Mouse (Mus musculus) hindbrain, embryonic 10.5 days (tissue): ENCODE results near the gene Serpina1e. TPM values are rescaled to one million over a fixed set of nuclear protein-coding genes. Genes with fewer than 3 reads are reported as not detected.
A peak's percentile ranks its signal among the peaks of the same experiment; 100 is the strongest.
"Not testable (repeated sequence)": the region's sequence is repeated elsewhere in the genome, so short reads cannot be mapped to it uniquely, and the experiment has no call there.

Experiments
- DNase-seq: peaks from one replicate; pipeline ENCODE4 v3.0.0-alpha.2; 2017; ENCODE audit warnings: low spot score
- H3K27ac ChIP-seq: fragments of 300-500 bp; sonication (generic); 2 replicates; pipeline ENCODE4 v1.5.1; 2016; ENCODE audit warnings: mild to moderate bottlenecking, moderate library complexity
- H3K27me3 ChIP-seq: fragments of 300-500 bp; sonication (generic); 2 replicates; pipeline ENCODE4 v1.6.1; 2016; ENCODE audit warnings: mild to moderate bottlenecking; ENCODE audit not compliant: poor library complexity, insufficient read depth, severe bottlenecking
- H3K36me3 ChIP-seq: fragments of 300-500 bp; sonication (generic); 2 replicates; pipeline ENCODE4 v1.6.1; 2016; ENCODE audit warnings: mild to moderate bottlenecking, moderate library complexity
- H3K4me1 ChIP-seq: fragments of 300-500 bp; sonication (generic); replicated peaks from 2 replicates; pipeline ENCODE4 v1.6.1; 2016; ENCODE audit warnings: mild to moderate bottlenecking
- H3K4me3 ChIP-seq: fragments of 300-500 bp; sonication (generic); 2 replicates; pipeline ENCODE4 v1.5.1; 2016; ENCODE audit warnings: mild to moderate bottlenecking, moderate library complexity
- H3K9me3 ChIP-seq: fragments of 300-500 bp; sonication (generic); 2 replicates; pipeline ENCODE4 v1.6.1; 2016; ENCODE audit warnings: mild to moderate bottlenecking, moderate library complexity
- WGBS: fragments of 180-500 bp; shearing (Covaris S2); methylation state at CpG from one replicate; pipeline ENCODE4 v1.1.7; 2016; 5-methylcytosine and 5-hydroxymethylcytosine counted together
- polyA plus RNA-seq: library from polyadenylated mRNA; unstranded; fragments of >200 nt; fragmentation: Nextera tagmentation; extraction: Ambion mirVana; gene quantifications from 2 replicates; pipeline ENCODE4 v1.2.1, GENCODE M21; 2016

Gene Serpina1e
- polyA plus RNA-seq, 1 experiment from 2014 or later, result not detected

DNA sequence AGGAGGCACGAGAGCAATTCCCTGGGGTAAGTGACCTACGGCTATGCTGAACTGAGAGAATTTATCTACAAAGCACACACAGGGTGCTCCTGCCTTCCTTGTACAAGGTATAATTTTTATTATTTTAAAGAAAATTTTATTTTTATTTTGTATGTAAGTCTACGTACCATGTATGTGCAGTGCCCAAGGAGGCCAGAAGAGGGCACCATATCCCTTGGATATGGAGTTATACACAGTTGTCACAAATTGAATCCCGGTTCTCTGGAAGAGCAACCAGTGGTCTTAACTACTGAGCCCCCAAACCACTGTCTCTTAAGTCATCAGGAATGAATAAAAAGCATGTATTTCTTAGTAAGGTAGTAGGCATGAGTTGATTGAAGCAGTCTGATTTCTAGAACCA lies 26.2 kb upstream of the Serpina1e start:
- Histone ChIP-seq H3K4me1 (no peaks in the 10 kb centered on the region), H3K36me3 (no peaks in the 10 kb centered on the region), H3K9me3 (no peaks in the 10 kb centered on the region), H3K4me3 (no peak overlapping the region), H3K27me3 (no peaks in the 10 kb centered on the region), H3K27ac (no peak overlapping the region)
- WGBS, result 62% methylated on average over 4 of the region's 4 CpGs
- DNase-seq, result peak; percentile 43

DNA sequence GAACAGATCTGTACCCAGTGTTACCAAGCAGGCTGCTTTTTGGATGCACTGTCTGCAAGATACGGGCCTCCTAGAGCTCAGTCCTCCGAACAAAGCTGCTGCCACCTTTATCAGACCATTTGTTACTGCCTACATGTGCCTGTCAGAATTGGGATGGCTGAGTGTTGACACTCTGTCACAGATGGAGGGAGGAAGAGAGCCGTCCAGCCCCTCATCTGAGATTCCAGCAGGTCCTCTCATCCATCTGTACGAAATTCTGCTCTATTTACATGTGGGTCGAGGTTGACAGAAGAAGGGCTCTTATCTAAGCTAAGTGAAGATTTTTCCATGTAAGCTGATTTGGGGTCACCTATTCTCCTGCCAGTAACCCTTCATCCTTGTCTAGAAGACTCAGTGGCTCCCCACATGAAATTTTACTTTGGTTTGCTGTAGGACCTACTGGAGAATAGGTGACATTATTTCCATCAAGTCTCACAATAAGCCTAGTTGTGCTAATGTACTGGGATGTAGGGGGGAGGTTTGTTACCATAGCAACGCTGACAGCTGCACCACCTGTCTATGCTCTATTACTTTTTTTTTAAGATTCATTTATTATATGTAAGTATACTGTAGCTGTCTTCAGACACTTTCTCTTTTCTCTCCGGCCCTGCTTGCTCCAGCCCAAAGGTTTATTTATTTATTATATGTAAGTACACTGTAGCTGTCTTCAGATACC lies 23.0 kb upstream of the Serpina1e start:
- no peak overlapping the region for H3K27ac ChIP-seq
- WGBS, result 82% methylated on average over 7 of the region's 7 CpGs
- H3K27me3 ChIP-seq, result no peaks in the 10 kb centered on the region
- H3K4me1 ChIP-seq, result no peaks in the 10 kb centered on the region
- no peak overlapping the region for H3K4me3 ChIP-seq
- no peaks in the 10 kb centered on the region for H3K9me3 ChIP-seq
- H3K36me3 ChIP-seq, result no peaks in the 10 kb centered on the region
- no peak for DNase-seq

DNA sequence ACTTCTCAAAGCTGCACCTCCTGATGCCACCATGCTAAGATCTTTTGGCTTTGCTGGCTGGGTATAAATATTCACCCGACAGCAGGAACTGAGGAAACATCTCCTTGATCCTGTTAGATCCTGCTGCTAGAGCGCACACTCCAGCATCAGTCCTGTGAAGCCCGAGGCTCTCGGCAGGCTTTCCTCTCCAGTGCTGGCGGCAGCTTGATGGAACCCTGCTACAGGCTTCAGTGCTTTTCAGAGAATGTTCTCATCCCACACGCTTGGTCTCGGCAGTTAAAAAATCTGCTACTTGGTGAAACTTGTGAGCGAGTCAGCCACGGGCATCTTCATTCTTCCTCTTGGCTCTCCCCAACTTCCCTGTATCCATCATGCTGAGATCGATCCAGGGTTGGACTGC lies 19.5 kb upstream of the Serpina1e start:
- Histone ChIP-seq H3K4me1 (no peaks in the 10 kb centered on the region), H3K9me3 (no peaks in the 10 kb centered on the region), H3K27me3 (no peaks in the 10 kb centered on the region), H3K4me3 (no peak overlapping the region), H3K36me3 (no peaks in the 10 kb centered on the region), H3K27ac (no peak overlapping the region)
- 91% methylated on average over 10 of the region's 10 CpGs for WGBS
- DNase-seq, result no peak

DNA sequence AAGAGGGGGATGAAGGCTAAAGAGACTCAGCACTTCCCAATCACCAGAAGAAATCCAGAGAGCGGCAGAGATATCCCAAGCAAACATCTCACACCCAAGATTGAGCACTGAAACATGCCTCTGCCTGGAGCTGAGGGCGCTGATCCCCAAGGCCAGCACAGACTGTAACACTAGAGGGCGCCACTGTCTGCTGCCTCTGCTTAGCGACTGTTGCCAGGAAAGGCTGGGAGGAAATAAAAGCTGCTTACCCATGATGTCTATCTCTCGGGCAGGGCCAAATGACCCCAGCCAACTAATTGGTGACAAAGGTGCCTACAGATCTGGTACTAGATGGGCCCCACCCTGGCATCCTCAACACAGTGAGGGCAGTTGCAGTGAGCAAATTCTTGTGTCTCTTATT lies 19.1 kb upstream of the Serpina1e start:
- H3K4me1 ChIP-seq, result no peaks in the 10 kb centered on the region
- WGBS, result 31% methylated on average over 5 of the region's 5 CpGs
- H3K4me3 ChIP-seq, result no peak overlapping the region
- DNase-seq, result peak; percentile 27
- no peak overlapping the region for H3K27ac ChIP-seq
- H3K9me3 ChIP-seq, result no peaks in the 10 kb centered on the region
- no peaks in the 10 kb centered on the region for H3K27me3 ChIP-seq
- H3K36me3 ChIP-seq, result no peaks in the 10 kb centered on the region

DNA sequence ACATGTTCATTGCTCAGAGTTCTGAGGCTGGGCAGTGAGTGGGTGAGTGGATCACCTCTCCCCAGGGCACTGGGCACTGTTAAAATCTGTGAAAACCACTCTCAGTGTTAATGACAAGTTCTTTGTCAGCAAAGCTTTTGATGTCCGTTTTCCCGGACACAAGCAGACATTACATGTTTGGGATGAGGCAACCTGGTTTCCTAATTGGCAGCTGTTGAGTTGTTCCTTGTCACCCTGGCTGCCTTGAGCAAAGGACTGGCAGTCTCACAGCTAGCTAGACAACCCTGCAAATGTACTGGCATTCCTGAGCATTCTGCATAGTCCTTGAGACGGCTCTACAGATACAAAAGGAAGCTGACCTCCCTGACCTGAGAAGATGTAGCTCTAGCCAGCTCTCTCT lies 18.3 kb upstream of the Serpina1e start:
- no peak overlapping the region for H3K4me3 ChIP-seq
- WGBS, result 53% methylated on average over 3 of the region's 3 CpGs

DNA sequence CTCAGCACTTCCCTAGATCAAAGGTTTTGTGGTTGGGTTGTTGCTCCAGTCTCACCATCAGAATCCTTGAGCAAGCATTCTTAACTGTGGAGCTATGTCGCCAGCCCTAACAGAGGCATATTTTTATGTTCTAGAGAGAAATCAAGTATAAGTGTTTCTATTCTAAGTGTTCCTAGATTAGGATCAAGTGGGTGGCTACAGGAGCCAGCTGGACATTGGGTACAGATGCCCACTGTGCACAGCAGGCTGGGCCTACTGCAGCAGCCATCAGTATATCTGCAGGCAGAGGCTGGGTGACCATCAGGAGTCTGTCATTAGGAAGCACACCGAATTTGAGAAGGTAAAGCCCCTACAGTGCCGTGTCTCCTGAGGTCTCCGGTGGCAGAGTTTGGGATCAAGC lies 12.3 kb upstream of the Serpina1e start:
- WGBS, result 96% methylated on average over 4 of the region's 4 CpGs
- no peak overlapping the region for H3K4me3 ChIP-seq
- DNase-seq, result no peak

More for the DNA sequence above, 18.3 kb upstream of the Serpina1e start:
- no peaks in the 10 kb centered on the region for H3K4me1 ChIP-seq
- DNase-seq, result no peak
- no peaks in the 10 kb centered on the region for H3K9me3 ChIP-seq
- no peak overlapping the region for H3K27ac ChIP-seq
- H3K36me3 ChIP-seq, result no peaks in the 10 kb centered on the region
- no peaks in the 10 kb centered on the region for H3K27me3 ChIP-seq

DNA sequence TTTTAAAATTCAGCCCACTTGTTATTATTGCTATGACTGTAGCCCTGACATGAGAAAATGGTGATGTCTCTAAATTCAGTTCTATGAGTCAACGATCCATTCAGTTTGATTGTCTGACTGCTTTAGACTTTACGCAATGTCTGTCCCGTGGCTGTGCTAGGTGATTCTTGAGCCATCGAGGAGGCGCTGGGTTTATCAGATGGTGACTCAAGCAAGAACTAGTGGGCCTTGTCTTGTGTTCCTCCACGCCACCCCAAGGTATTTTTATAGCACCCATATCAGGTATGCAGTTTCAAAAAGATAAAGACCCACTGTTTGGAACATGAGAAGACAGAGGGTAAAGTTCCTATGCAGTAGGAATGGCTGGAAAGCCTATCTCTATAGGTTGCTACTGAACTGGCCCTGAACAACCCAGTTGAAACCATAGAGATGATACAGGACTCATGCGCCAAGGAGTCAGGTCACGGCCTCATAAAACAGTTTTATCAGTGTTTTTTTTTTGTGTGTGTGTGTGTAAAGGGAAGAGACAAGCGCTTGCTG lies 10.9 kb upstream of the Serpina1e start:
- 92% methylated on average over 9 of the region's 9 CpGs for WGBS
- H3K9me3 ChIP-seq, result peaks cover 6% of the 10 kb centered on the region
- H3K4me1 ChIP-seq, result no peaks in the 10 kb centered on the region
- no peak overlapping the region for H3K27ac ChIP-seq
- no peak for DNase-seq
- H3K4me3 ChIP-seq, result no peak overlapping the region
- H3K27me3 ChIP-seq, result no peaks in the 10 kb centered on the region
- H3K36me3 ChIP-seq, result no peaks in the 10 kb centered on the region

More for the DNA sequence above, 12.3 kb upstream of the Serpina1e start:
- no peaks in the 10 kb centered on the region for H3K4me1 ChIP-seq
- no peaks in the 10 kb centered on the region for H3K36me3 ChIP-seq
- H3K27ac ChIP-seq, result no peak overlapping the region
- no peaks in the 10 kb centered on the region for H3K27me3 ChIP-seq
- 0 out of 2 replicates have a peak, but pooled peaks cover 3% of the 10 kb centered on the region for H3K9me3 ChIP-seq

DNA sequence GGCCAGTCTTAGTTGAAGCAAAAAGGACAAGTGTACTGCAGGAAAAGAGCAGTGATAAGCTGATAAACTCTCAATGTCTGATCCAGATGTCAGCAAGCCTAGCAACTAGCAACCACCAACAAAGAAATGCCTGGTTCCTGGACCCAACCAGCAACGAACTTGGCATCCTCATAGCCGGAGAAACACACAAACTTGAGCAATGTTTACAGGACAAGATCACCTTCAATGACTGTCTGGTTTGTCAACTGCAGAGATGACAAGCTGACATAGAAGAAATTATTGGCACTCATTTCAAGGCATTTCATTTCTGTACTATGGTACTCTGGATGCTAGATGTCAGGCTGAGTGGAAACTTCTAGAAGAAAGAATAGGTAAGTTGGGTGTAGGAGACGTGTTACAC lies 8.0 kb upstream of the Serpina1e start:
- DNase-seq, result no peak
- Histone ChIP-seq H3K4me3 (no peak overlapping the region), H3K4me1 (no peaks in the 10 kb centered on the region), H3K27me3 (no peaks in the 10 kb centered on the region), H3K36me3 (no peaks in the 10 kb centered on the region), H3K27ac (no peak overlapping the region), H3K9me3 (peaks cover 12% of the 10 kb centered on the region)
- 85% methylated on average over 3 of the region's 3 CpGs for WGBS

DNA sequence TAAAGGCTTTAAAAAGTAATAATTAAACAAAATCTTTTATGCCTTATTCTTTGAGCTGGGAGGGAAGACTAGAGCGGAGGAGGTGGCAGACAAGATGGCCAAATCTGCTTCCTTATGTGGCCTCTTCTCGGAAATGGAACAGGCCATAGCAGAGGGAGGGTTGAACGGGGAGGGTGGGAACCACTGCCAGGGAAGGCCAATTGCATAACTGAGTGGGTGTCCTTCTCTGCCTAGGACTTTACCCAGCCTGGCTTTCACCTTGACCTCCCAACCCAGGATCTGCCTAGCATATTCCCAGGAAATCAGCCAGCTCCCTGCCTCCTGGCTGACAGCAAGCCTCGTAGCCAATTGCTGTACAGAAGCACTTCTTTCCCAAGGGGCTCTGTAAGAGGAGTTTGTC lies 4.5 kb upstream of the Serpina1e start:
- Histone ChIP-seq H3K27me3 (no peaks in the 10 kb centered on the region), H3K27ac (no peak overlapping the region), H3K9me3 (peaks cover 24% of the 10 kb centered on the region), H3K4me3 (no peak overlapping the region), H3K4me1 (no peaks in the 10 kb centered on the region), H3K36me3 (no peaks in the 10 kb centered on the region)
- DNase-seq, result no peak
- WGBS, result 86% methylated on average over 4 of the region's 4 CpGs

DNA sequence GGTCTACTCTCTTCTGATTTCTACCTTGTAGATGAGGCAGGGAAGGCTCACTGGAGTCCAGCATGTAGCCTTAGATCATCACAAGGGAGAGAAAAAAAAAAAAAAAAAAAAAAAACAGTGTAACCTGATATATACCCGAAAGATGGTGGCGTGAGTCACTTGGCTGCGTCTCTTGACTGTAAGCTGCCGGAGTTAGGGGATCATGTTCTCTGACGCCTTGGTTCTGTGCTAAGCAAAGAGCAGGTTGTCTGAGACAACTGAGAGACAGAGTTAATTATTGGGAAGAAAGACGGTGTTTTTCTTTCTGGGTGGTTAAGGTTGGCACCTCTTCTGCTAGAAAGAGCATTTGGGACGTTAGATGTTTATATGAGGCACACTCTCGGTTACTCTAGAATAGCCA lies 4.1 kb upstream of the Serpina1e start:
- whole genome bisulfite sequencing, result 88% methylated on average over 8 of the region's 8 CpGs
- Histone ChIP-seq H3K4me1 (no peaks in the 10 kb centered on the region), H3K27me3 (no peaks in the 10 kb centered on the region), H3K36me3 (no peaks in the 10 kb centered on the region), H3K4me3 (no peak overlapping the region), H3K9me3 (peaks cover 24% of the 10 kb centered on the region), H3K27ac (no peak overlapping the region)
- DNase-seq, result no peak

DNA sequence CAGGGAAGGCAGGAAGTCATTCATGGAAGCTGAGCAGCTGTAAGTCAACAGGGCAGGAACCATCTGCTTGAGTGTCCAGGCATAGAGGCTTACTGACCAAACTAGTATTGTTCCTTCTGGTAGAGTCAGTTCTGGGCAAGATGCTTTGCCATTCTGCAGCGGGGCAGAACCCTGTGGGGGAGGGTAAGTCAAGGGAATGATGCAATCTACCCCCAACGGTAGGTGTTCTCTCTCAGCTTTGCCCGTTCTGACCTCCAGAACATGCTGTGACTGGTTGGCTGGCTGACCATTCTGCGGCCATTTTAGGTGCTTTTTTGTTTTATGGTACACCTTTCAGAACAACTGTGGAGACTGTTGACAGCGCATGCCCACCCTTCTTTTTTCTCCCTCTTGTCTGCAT lies 3.6 kb upstream of the Serpina1e start:
- WGBS, result 88% methylated on average over 5 of the region's 5 CpGs
- no peaks in the 10 kb centered on the region for H3K4me1 ChIP-seq
- DNase-seq, result no peak
- no peak overlapping the region for H3K27ac ChIP-seq
- no peak overlapping the region for H3K4me3 ChIP-seq
- H3K27me3 ChIP-seq, result no peaks in the 10 kb centered on the region
- peaks cover 24% of the 10 kb centered on the region for H3K9me3 ChIP-seq
- no peaks in the 10 kb centered on the region for H3K36me3 ChIP-seq

DNA sequence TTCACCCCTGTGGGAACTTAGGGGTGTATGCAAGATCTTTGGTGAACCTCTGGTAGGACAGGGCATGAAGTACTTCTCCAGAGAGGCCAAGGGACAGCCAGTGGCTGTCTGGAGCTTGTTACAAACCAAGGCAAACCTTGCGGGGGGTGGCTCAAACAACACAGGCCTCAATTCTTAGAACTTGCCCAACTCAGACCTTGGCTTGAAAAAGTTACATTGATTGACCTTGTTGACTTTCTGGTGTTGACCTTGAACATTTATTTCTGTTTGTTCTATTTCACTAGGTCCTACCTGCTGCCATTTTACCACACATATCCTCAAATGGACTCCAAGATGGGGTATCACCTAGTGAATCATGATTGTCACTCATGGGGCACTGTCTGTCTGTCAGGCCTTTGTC lies 2.9 kb upstream of the Serpina1e start:
- no peak overlapping the region for H3K4me3 ChIP-seq
- no peak overlapping the region for H3K27ac ChIP-seq
- DNase-seq, result no peak
- H3K4me1 ChIP-seq, result no peaks in the 10 kb centered on the region
- H3K9me3 ChIP-seq, result peaks cover 24% of the 10 kb centered on the region
- 91% methylated on average over 1 of the region's 1 CpGs for WGBS
- H3K36me3 ChIP-seq, result no peaks in the 10 kb centered on the region
- H3K27me3 ChIP-seq, result no peaks in the 10 kb centered on the region

DNA sequence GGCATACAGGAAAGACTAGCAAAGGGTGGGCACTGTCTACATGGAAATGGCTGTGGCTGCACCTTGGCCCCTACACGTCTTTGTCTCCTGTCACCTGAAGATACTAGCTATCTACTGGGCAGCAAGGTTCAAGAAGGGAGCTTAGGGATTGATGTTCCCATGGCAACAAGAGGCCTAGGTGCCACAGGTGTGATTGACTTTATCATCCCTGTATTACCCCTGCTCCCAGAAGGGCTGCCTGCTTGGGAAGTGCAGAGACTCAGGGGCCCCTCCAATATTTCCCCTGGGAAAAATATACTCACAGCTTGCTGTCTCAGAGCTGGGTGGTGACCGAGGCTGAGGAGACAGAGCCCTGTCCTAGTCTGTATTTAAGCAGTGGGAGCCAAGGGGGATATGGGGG lies 2.2 kb downstream of the Serpina1e start:
- H3K27me3 ChIP-seq, H3K4me3 ChIP-seq, DNase-seq, H3K4me1 ChIP-seq, H3K36me3 ChIP-seq, H3K27ac ChIP-seq: not testable (repeated sequence)
- peaks cover 13% of the 10 kb centered on the region; the same call in 1 of the 2 replicates for H3K9me3 ChIP-seq
- WGBS, result 91% methylated on average over 2 of the region's 2 CpGs

DNA sequence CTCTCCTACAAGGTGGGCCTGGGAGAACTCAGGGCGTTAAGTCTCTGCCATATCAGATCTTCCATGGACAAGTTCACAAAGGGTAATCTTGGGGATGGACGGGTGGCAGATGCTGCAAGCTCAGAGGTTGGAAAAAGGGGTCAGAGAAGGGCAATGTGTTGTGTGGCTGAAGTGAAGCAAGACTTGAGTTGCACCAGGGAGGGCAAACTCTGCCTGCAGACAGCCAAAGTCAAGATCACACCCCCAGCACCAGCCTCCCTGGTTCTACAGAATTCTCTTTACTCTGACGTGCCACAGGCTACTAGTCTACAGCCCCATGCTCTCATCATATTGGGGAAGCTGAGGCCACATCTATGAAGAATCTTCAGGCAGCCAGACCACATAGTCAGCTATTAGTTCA lies 5.8 kb downstream of the Serpina1e start:
- H3K27ac ChIP-seq, H3K27me3 ChIP-seq, H3K4me1 ChIP-seq, DNase-seq, H3K36me3 ChIP-seq, H3K4me3 ChIP-seq: not testable (repeated sequence)
- peaks cover 17% of the 10 kb centered on the region for H3K9me3 ChIP-seq
- WGBS, result 70% methylated on average over 3 of the region's 3 CpGs
